Mouse (Mus musculus) spleen, adult 2 months (tissue): ENCODE results near the gene Psma3. TPM values are rescaled to one million over a fixed set of nuclear protein-coding genes. Genes with fewer than 3 reads are reported as not detected.

Experiments used
- DNase-seq, 2 experiments: peaks; one replicate each; pipeline versions ENCODE4 v3.0.0 to v3.0.0-alpha.2; 2012 to 2021; ENCODE audit warnings: low spot score in 2 of 2, low read depth in 1 of 2
- H3K27ac ChIP-seq: fragments of 200-500 bp; 2 replicates; pipeline ENCODE4 v1.5.1; 2012; ENCODE audit warnings: low read length, inconsistent platforms; ENCODE audit not compliant: insufficient read depth
- H3K27me3 ChIP-seq: fragments of 200-500 bp; 2 replicates; pipeline ENCODE4 v1.6.1; 2012; ENCODE audit warnings: mild to moderate bottlenecking, moderate library complexity, low read length, inconsistent platforms; ENCODE audit not compliant: control insufficient read depth, insufficient read depth
- H3K36me3 ChIP-seq: fragments of 200-500 bp; 2 replicates; pipeline ENCODE4 v1.6.1; 2012; ENCODE audit warnings: mild to moderate bottlenecking, low read length, inconsistent platforms; ENCODE audit not compliant: control insufficient read depth, insufficient read depth
- H3K4me1 ChIP-seq: fragments of 200-500 bp; 2 replicates; pipeline ENCODE4 v1.6.1; 2011; ENCODE audit warnings: inconsistent platforms; ENCODE audit not compliant: control insufficient read depth, insufficient read depth, insufficient read length
- H3K4me3 ChIP-seq: fragments of 200-500 bp; 2 replicates; pipeline ENCODE4 v1.5.1; 2011; ENCODE audit warnings: mild to moderate bottlenecking, inconsistent platforms; ENCODE audit not compliant: insufficient read depth, insufficient read length; ENCODE audit errors: extremely low read depth
- CTCF ChIP-seq: fragments of 200-500 bp; IDR thresholded peaks from 2 replicates; pipeline ENCODE4 v1.5.1; 2011; ENCODE audit warnings: mild to moderate bottlenecking, inconsistent platforms; ENCODE audit not compliant: insufficient read depth, insufficient read length, insufficient replicate concordance; ENCODE audit errors: extremely low read depth
- POLR2A ChIP-seq: fragments of 200-500 bp; IDR thresholded peaks from 2 replicates; pipeline ENCODE4 v1.6.1; 2011; ENCODE audit warnings: low read depth, low read length, inconsistent platforms
- WGBS: fragments of 180-500 bp; shearing (Covaris S2); methylation state at CpG from one replicate; pipeline ENCODE4 v1.1.7; 2018; 5-methylcytosine and 5-hydroxymethylcytosine counted together
- polyA plus RNA-seq: library from polyadenylated mRNA; depleted of rRNA; stranded (reverse); fragments of >200 nt; gene quantifications from 2 replicates; pipeline ENCODE4 v1.2.3, GENCODE M21; 2012

Psma3 gene
- polyA plus RNA-seq, 1 experiment = 11.0 TPM

GRCm38 (mm10) chr12:71001456-71001855 lies 27.0 kb downstream of the Psma3 start:
- WGBS = 86% methylated on average over 6 of the region's 6 CpGs
- DNase-seq = no peak
- H3K4me3 ChIP-seq = no peak overlapping the region
- peaks cover 20% of the 10 kb centered on the region for H3K36me3 ChIP-seq
- TF ChIP-seq POLR2A = no peak
- TF ChIP-seq CTCF = no peak
- no peaks in the 10 kb centered on the region for H3K27me3 ChIP-seq
- peaks cover 9% of the 10 kb centered on the region for H3K4me1 ChIP-seq
- H3K27ac ChIP-seq = no peak overlapping the region

GRCm38 (mm10) chr12:71003760-71004426 lies 29.5 kb downstream of the Psma3 start:
- no peak for TF ChIP-seq POLR2A
- no peak for TF ChIP-seq CTCF
- 83% methylated on average over 6 of the region's 6 CpGs for WGBS
- H3K27ac ChIP-seq = no peak overlapping the region

GRCm38 (mm10) chr12:71006141-71006540 lies 31.7 kb downstream of the Psma3 start:
- Histone ChIP-seq H3K4me3 (no peak overlapping the region), H3K36me3 (peaks cover 32% of the 10 kb centered on the region), H3K4me1 (peaks cover 4% of the 10 kb centered on the region; the same call in 1 of the 2 replicates), H3K27ac (peak overlapping the region; percentile 42; the same call in 1 of the 2 replicates), H3K27me3 (no peaks in the 10 kb centered on the region)
- DNase-seq = no peak
- 52% methylated on average over 6 of the region's 6 CpGs for WGBS
- TF ChIP-seq POLR2A = no peak
- no peak for TF ChIP-seq CTCF

More at GRCm38 (mm10) chr12:71003760-71004426, 29.5 kb downstream of the Psma3 start:
- peaks cover 10% of the 10 kb centered on the region for H3K4me1 ChIP-seq
- H3K4me3 ChIP-seq = no peak overlapping the region
- H3K36me3 ChIP-seq = peaks cover 26% of the 10 kb centered on the region
- H3K27me3 ChIP-seq = no peaks in the 10 kb centered on the region
- no peak for DNase-seq

- Histone ChIP-seq H3K27me3 (no peaks in the 10 kb centered on the region), H3K4me3 (no peak overlapping the region), H3K36me3 (peaks cover 32% of the 10 kb centered on the region), H3K4me1 (peaks cover 4% of the 10 kb centered on the region; the same call in 1 of the 2 replicates), H3K27ac (no peak overlapping the region)
- TF ChIP-seq POLR2A (no peak), CTCF (no peak)
- 46% methylated on average over 7 of the region's 7 CpGs for WGBS
- DNase-seq = no peak
These were observed 32.5 kb downstream of the Psma3 start for GRCm38 (mm10) chr12:71006901-71007300.

GRCm38 (mm10) chr12:71009769-71010168 lies 35.3 kb downstream of the Psma3 start:
- H3K27me3 ChIP-seq = no peaks in the 10 kb centered on the region
- TF ChIP-seq POLR2A (no peak), CTCF (no peak)
- no peak overlapping the region for H3K27ac ChIP-seq
- H3K4me3 ChIP-seq = no peak overlapping the region
- 67% methylated on average over 4 of the region's 4 CpGs for WGBS
- DNase-seq = no peak
- H3K36me3 ChIP-seq = peaks cover 31% of the 10 kb centered on the region
- peaks cover 11% of the 10 kb centered on the region; the same call in 1 of the 2 replicates for H3K4me1 ChIP-seq

- Histone ChIP-seq H3K4me3 (peak overlapping the region; percentile 89), H3K27me3 (0 out of 2 replicates have a peak, but pooled peaks cover 1% of the 10 kb centered on the region), H3K36me3 (peaks cover 14% of the 10 kb centered on the region), H3K4me1 (peaks cover 8% of the 10 kb centered on the region), H3K27ac (peak overlapping the region; percentile 99)
- no peak for TF ChIP-seq POLR2A
- no peak for TF ChIP-seq CTCF
- DNase-seq = no peak
- under 1% methylated on average over 32 of the region's 32 CpGs for WGBS
These were observed 40.5 kb downstream of the Psma3 start for GRCm38 (mm10) chr12:71014845-71015362.
